Mouse (Mus musculus) monocyte, adult 59 days (primary cell): Measurements from ENCODE around the gene Kat7. TPM values are rescaled to one million over a fixed set of nuclear protein-coding genes. Genes with fewer than 3 reads are reported as not detected.

Experiments used
- total RNA-seq, 2 experiments: library from RNA; stranded (reverse); gene quantifications; one replicate each; pipeline ENCODE4 v1.2.4; 2023

Kat7 gene
- total RNA-seq: 100 to 1,000 TPM; 107 to 109 TPM

GRCm38 (mm10) chr11:95310007-95310647 lies at the start of gene Kat7:
Gene Kat7, minus strand, starts transcription at chr11:95310246.

GRCm38 (mm10) chr11:95336568-95337128 lies 26.6 kb upstream of the Kat7 start, which contains the start of gene Fam117a:
Gene Fam117a, plus strand, starts transcription at chr11:95337018.

GRCm38 (mm10) chr11:95261178-95261751 lies 48.8 kb downstream of the Kat7 start, which contains the start of gene Tac4:
Gene Tac4, plus strand, starts transcription at chr11:95261529.

Other genes starting within 250 kb of the Kat7 start
- 1 to 10 TPM in 1 of 2 experiments, under 1 TPM in 1; 0.58 to 1.8 TPM for gene Itga3, start 233.4 kb downstream of the Kat7 start, total RNA-seq
- not detected for gene Dlx3, start 190.1 kb downstream of the Kat7 start, total RNA-seq
- not detected for gene Dlx4, start 164.0 kb downstream of the Kat7 start, total RNA-seq
- not detected for gene Tac4, start 48.7 kb downstream of the Kat7 start, total RNA-seq
- gene Fam117a, start 26.8 kb upstream of the Kat7 start, total RNA-seq: 10 to 100 TPM; 35.7 to 38.1 TPM
- gene Slc35b1, start 74.4 kb upstream of the Kat7 start, total RNA-seq: 10 to 100 TPM; 60.8 to 64.1 TPM
- gene Spop, start 103.8 kb upstream of the Kat7 start, total RNA-seq: 100 to 1,000 TPM; 139 to 150 TPM
- not detected for gene Nxph3, start 204.3 kb upstream of the Kat7 start, total RNA-seq